ENCODE assay signal across 12 mouse cellular contexts in genomic region chr16:88174083-88174721, GRCm38 (mm10).
A peak's percentile ranks its signal among the peaks of the same experiment; 100 is the strongest.
DNase-seq lines count a peak whose midpoint lies in the region; ATAC-seq and TF ChIP-seq lines count a peak whose summit lies in the region.
"Had no signal": no experiment of that assay in that cellular context is flagged by ENCODE, and none has a peak within 500 bp of the region (broad histone marks: within the 10 kb centered on the region; RNA-seq: fewer than 3 reads in every experiment).

No protein-coding gene starts in this region.

- H3K27ac ChIP-seq in hindbrain, embryonic 14.5 days = no peak overlapping the region
- H3K27ac ChIP-seq in hindbrain, embryonic 10.5 days = no peak overlapping the region
- 0 out of 2 replicates have a peak overlapping the region, but pooled peaks have one; percentile 19 for H3K27ac ChIP-seq in midbrain, postnatal 0 days (ENCODE audit: low read depth, low read length)

- peak; percentile 66 for DNase-seq in hindbrain, embryonic 14.5 days (ENCODE audit: low spot score)
- DNase-seq in hindbrain, embryonic 10.5 days (ENCODE audit: low spot score) = no peak
- peak; percentile 65 to 74 for DNase-seq in cerebellum, postnatal 14 days
- DNase-seq in layer of hippocampus, adult 8-10 months (ENCODE audit: low spot score in 2 of 2) = peak; percentile 61 to 66
- DNase-seq in midbrain, postnatal 0 days (ENCODE audit: low spot score) = peak; percentile 87
- no peak for DNase-seq in urinary bladder, postnatal 4 days (ENCODE audit: low spot score in 2 of 2)
- DNase-seq in kidney, adult 11 months = no peak
- DNase-seq: kidney, postnatal 14 days; lung, postnatal 36 days; thymus, adult 18-20 months had no signal

- H3K27me3 ChIP-seq in hindbrain, embryonic 14.5 days (ENCODE audit: control insufficient read depth, insufficient read depth, low read length) = no peaks in the 10 kb centered on the region
- H3K27me3 ChIP-seq in hindbrain, embryonic 10.5 days (ENCODE audit: insufficient read depth, poor library complexity, severe bottlenecking) = no peaks in the 10 kb centered on the region
- H3K27me3 ChIP-seq in midbrain, postnatal 0 days (ENCODE audit: insufficient read depth, low read length) = no peaks in the 10 kb centered on the region
- H3K27me3 ChIP-seq: CH12.LX had no signal

- H3K4me1 ChIP-seq in hindbrain, embryonic 14.5 days (replicated peaks; ENCODE audit: control insufficient read depth, insufficient read depth, low read length) = no peaks in the 10 kb centered on the region; the same call in 1 of the 2 replicates
- H3K4me1 ChIP-seq in hindbrain, embryonic 10.5 days (replicated peaks) = 0 out of 2 replicates have a peak, but pooled peaks cover 5% of the 10 kb centered on the region
- H3K4me1 ChIP-seq in midbrain, postnatal 0 days (ENCODE audit: insufficient read depth, low read length) = 0 out of 2 replicates have a peak, but pooled peaks cover 4% of the 10 kb centered on the region

- H3K4me2 ChIP-seq in hindbrain, embryonic 14.5 days (replicated peaks) = no peak overlapping the region
- no peak overlapping the region for H3K4me2 ChIP-seq in midbrain, postnatal 0 days (ENCODE audit: low read depth, low read length, poor library complexity, severe bottlenecking)

- H3K9me3 ChIP-seq in hindbrain, embryonic 14.5 days (ENCODE audit: control insufficient read depth, low read length) = no peaks in the 10 kb centered on the region
- no peaks in the 10 kb centered on the region for H3K9me3 ChIP-seq in hindbrain, embryonic 10.5 days
- H3K9me3 ChIP-seq in midbrain, postnatal 0 days (ENCODE audit: low read length) = no peaks in the 10 kb centered on the region

- no peaks in the 10 kb centered on the region for H3K36me3 ChIP-seq in hindbrain, embryonic 14.5 days (replicated peaks; ENCODE audit: control insufficient read depth, insufficient read depth)
- no peaks in the 10 kb centered on the region for H3K36me3 ChIP-seq in hindbrain, embryonic 10.5 days
- H3K36me3 ChIP-seq in midbrain, postnatal 0 days (ENCODE audit: insufficient read depth, low read length) = no peaks in the 10 kb centered on the region

- ATAC-seq in hindbrain, embryonic 14.5 days (ENCODE audit: low FRiP score) = peak; percentile 68; the same call in 1 of the 2 replicates
- ATAC-seq in midbrain, postnatal 0 days (ENCODE audit: low FRiP score) = peak; percentile 65
- no peak for ATAC-seq in erythroid progenitor cell, adult 5-6 weeks (replicated peaks; ENCODE audit: low FRiP score, poor library complexity, severe bottlenecking)

- WGBS in hindbrain, embryonic 14.5 days = 56% methylated on average over 9 of the region's 9 CpGs
- 88% methylated on average over 9 of the region's 9 CpGs for WGBS in hindbrain, embryonic 10.5 days
- WGBS in midbrain, postnatal 0 days = 57% methylated on average over 9 of the region's 9 CpGs

- H3K4me3 ChIP-seq in hindbrain, embryonic 14.5 days (replicated peaks; ENCODE audit: low read length) = no peak overlapping the region
- no peak overlapping the region for H3K4me3 ChIP-seq in hindbrain, embryonic 10.5 days
- H3K4me3 ChIP-seq in midbrain, postnatal 0 days (ENCODE audit: low read depth, low read length) = no peak overlapping the region

- no peak for TF ChIP-seq CTCF in midbrain, postnatal 0 days (IDR thresholded peaks at IDR 0.05)

- H3K9ac ChIP-seq in hindbrain, embryonic 14.5 days = no peak overlapping the region
- H3K9ac ChIP-seq in midbrain, postnatal 0 days (replicated peaks; ENCODE audit: low read length, poor library complexity, severe bottlenecking) = no peak overlapping the region

Comparison
In these comparisons a context has a peak if more than half of its experiments do, and no peak if none do; other contexts are left out.
1. DNase-seq: peak in hindbrain, embryonic 14.5 days (single experiment), cerebellum, postnatal 14 days (2 of 2), layer of hippocampus, adult 8-10 months (2 of 2) and midbrain, postnatal 0 days (single experiment); none in hindbrain, embryonic 10.5 days (single experiment), urinary bladder, postnatal 4 days (0 of 2) and kidney, adult 11 months (single experiment).